Mouse (Mus musculus) thymus, postnatal 4 days (tissue): ENCODE data around the gene Cct6b.
A peak's percentile ranks its signal among the peaks of the same experiment; 100 is the strongest.

Experiments used
- DNase-seq: peaks from one replicate; pipeline ENCODE4 v3.0.0; 2021

The Cct6b gene

GRCm38 (mm10) chr11:82763742-82764437, at the start of gene Cct6b, which contains the start of gene Zfp830:
Gene Cct6b, minus strand, starts transcription at chr11:82764321.
Gene Zfp830, plus strand, starts transcription at chr11:82764345.
- peak; percentile 92 for DNase-seq

- DNase-seq = no peak
These were observed 44.4 kb upstream of the Cct6b start for GRCm38 (mm10) chr11:82808485-82808884.

- DNase-seq = no peak
These were observed 43.2 kb upstream of the Cct6b start for GRCm38 (mm10) chr11:82807370-82807769.

- no peak for DNase-seq
These were observed 42.5 kb upstream of the Cct6b start for GRCm38 (mm10) chr11:82806656-82807055.

- DNase-seq = no peak
These were observed 19.3 kb upstream of the Cct6b start for GRCm38 (mm10) chr11:82783453-82783852.

- no peak for DNase-seq
These were observed 18.1 kb upstream of the Cct6b start for GRCm38 (mm10) chr11:82782197-82782596.

- DNase-seq = peak; percentile 98
These were observed 17.1 kb upstream of the Cct6b start, which contains the start of gene Lig3 for GRCm38 (mm10) chr11:82780983-82781903. Gene Lig3, plus strand, starts transcription at chr11:82781108.

- no peak for DNase-seq
These were observed 16.0 kb upstream of the Cct6b start for GRCm38 (mm10) chr11:82780134-82780533.

- DNase-seq = no peak
These were observed 360 bp upstream of the Cct6b start for GRCm38 (mm10) chr11:82764438-82764924.

GRCm38 (mm10) chr11:82763261-82763660, 860 bp downstream of the Cct6b start:
- DNase-seq = peak; percentile 12

- DNase-seq = no peak
These were observed 1.8 kb downstream of the Cct6b start for GRCm38 (mm10) chr11:82762286-82762829.

- no peak for DNase-seq
These were observed 8.2 kb downstream of the Cct6b start for GRCm38 (mm10) chr11:82755919-82756318.

GRCm38 (mm10) chr11:82752349-82753115, 11.6 kb downstream of the Cct6b start:
- no peak for DNase-seq

- DNase-seq = peak; percentile 39
These were observed 17.2 kb downstream of the Cct6b start for GRCm38 (mm10) chr11:82746857-82747366.

GRCm38 (mm10) chr11:82746138-82746537, 18.0 kb downstream of the Cct6b start:
- DNase-seq = peak; percentile 78

- no peak for DNase-seq
These were observed 25.1 kb downstream of the Cct6b start for GRCm38 (mm10) chr11:82739006-82739405.

- no peak for DNase-seq
These were observed 29.9 kb downstream of the Cct6b start for GRCm38 (mm10) chr11:82734227-82734626.

GRCm38 (mm10) chr11:82726862-82727261, 37.3 kb downstream of the Cct6b start:
- no peak for DNase-seq

- DNase-seq = no peak
These were observed 44.8 kb downstream of the Cct6b start for GRCm38 (mm10) chr11:82719294-82719693.

- no peak for DNase-seq
These were observed 51.4 kb downstream of the Cct6b start for GRCm38 (mm10) chr11:82712681-82713080.

- DNase-seq = no peak
These were observed 55.2 kb downstream of the Cct6b start for GRCm38 (mm10) chr11:82708934-82709333.

- no peak for DNase-seq
These were observed 59.0 kb downstream of the Cct6b start for GRCm38 (mm10) chr11:82705082-82705481.
